ENCODE assay signal across 12 mouse cellular contexts in the genomic region with DNA sequence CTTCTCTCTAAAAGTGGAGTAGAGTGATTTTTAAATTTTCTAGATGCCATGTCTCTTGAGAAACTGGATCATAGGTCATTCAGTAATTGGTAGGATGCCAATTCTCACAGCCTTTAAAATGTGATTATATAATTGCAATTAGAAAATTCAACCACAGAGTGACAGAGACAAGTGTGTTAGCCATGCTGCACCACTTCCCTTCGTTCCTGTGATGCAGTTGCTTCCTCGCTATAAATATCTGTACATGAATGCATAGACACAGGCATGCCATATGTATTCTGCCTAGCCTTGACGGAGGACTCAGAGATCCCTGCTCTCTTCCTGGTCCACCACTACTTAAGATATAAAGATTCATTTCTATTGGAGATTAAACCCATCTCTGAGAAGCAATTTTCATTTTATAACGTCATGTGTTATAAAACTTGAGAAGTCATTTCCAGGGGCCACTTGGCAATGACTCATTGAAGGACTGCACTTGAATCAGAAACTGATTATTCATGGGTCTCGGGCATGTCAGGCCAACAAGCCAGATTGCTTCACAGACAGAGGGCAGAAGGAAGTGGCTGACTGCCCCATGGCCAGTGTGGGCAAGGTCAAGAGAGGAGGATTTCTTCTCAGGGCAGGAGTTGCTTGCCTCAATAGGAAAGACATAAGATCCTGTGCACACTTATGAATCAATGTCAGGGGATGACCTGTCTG.
DNase-seq lines count a peak whose midpoint lies in the region; ATAC-seq and TF ChIP-seq lines count a peak whose summit lies in the region.
"Had no signal": no experiment of that assay in that cellular context is flagged by ENCODE, and none has a peak within 500 bp of the region (broad histone marks: within the 10 kb centered on the region; RNA-seq: fewer than 3 reads in every experiment).

No protein-coding gene starts in this region.

- no peak for TF ChIP-seq POLR2A in bone marrow macrophage, adult 2 months (IDR thresholded peaks at IDR 0.05; ENCODE audit: borderline replicate concordance, low read depth, low read length)
- TF ChIP-seq POLR2A in thymus, adult 2 months (IDR thresholded peaks at IDR 0.05; ENCODE audit: control insufficient read depth, extremely low read depth, insufficient read depth, low read length, poor library complexity), result no peak

- no peaks in the 10 kb centered on the region for H3K36me3 ChIP-seq in thymus, adult 2 months (ENCODE audit: control insufficient read depth, insufficient read depth, low read length)
- H3K36me3 ChIP-seq: forebrain, embryonic 12.5 days had no signal

- no peak for ATAC-seq in CD4-positive, CD25-positive, alpha-beta regulatory T cell, adult 4 months
- ATAC-seq: liver, postnatal 0 days had no signal

- peaks cover 21% of the 10 kb centered on the region for H3K4me1 ChIP-seq in bone marrow macrophage, adult 2 months (ENCODE audit: control insufficient read depth, insufficient read depth, low read length)
- H3K4me1 ChIP-seq in thymus, adult 2 months (replicated peaks; ENCODE audit: control insufficient read depth, insufficient read depth, low read length), result no peaks in the 10 kb centered on the region
- H3K4me1 ChIP-seq: forebrain, embryonic 12.5 days had no signal

- peak overlapping the region; percentile 61 for H3K27ac ChIP-seq in bone marrow macrophage, adult 2 months (ENCODE audit: insufficient read depth, low read depth, low read length)
- H3K27ac ChIP-seq in thymus, adult 2 months (ENCODE audit: control insufficient read depth, insufficient read depth, low read length), result no peak overlapping the region
- H3K27ac ChIP-seq: forebrain, embryonic 12.5 days had no signal

- TF ChIP-seq CTCF in bone marrow macrophage, adult 2 months (IDR thresholded peaks at IDR 0.05; ENCODE audit: low read depth, low read length), result no peak
- no peak for TF ChIP-seq CTCF in thymus, adult 2 months (IDR thresholded peaks at IDR 0.05; ENCODE audit: borderline replicate concordance, control insufficient read depth, extremely low read depth, insufficient read depth, low read length, poor library complexity)

- H3K4me3 ChIP-seq in bone marrow macrophage, adult 2 months (ENCODE audit: insufficient read depth, low read length), result peak overlapping the region; percentile 9; the same call in 1 of the 2 replicates
- no peak overlapping the region for H3K4me3 ChIP-seq in thymus, adult 2 months (ENCODE audit: control insufficient read depth, insufficient read depth, low read length)
- H3K4me3 ChIP-seq: forebrain, embryonic 12.5 days had no signal

- peak; percentile 47 for DNase-seq in kidney, adult 11 months
- DNase-seq in kidney, postnatal 10 days, result no peak
- DNase-seq in adipocyte (ENCODE audit: low spot score), result peak; percentile 88
- peak; percentile 83 for DNase-seq in lung, postnatal 36 days
- no peak for DNase-seq in thymus, adult 2 months
- DNase-seq in thymus, adult 18-20 months, result no peak
- DNase-seq: liver, postnatal 0 days; right cerebral cortex, postnatal 4 days; thymus, postnatal 25 days had no signal

- 27% methylated on average over 5 of the region's 5 CpGs for WGBS in thymus, adult 2 months

- H3K27me3 ChIP-seq in thymus, adult 2 months (ENCODE audit: control insufficient read depth, insufficient read depth, low read length), result no peaks in the 10 kb centered on the region
- H3K27me3 ChIP-seq: forebrain, embryonic 12.5 days had no signal

Comparison
In these comparisons a context has a peak if more than half of its experiments do, and no peak if none do; other contexts are left out.
1. DNase-seq: peak in kidney, adult 11 months (single experiment), adipocyte (single experiment) and lung, postnatal 36 days (single experiment); none in kidney, postnatal 10 days (single experiment), thymus, adult 2 months (single experiment) and thymus, adult 18-20 months (0 of 2).